Mouse (Mus musculus) lung, postnatal 0 days (tissue): ENCODE data around the gene Uqcr11. TPM values are rescaled to one million over a fixed set of nuclear protein-coding genes. Genes with fewer than 3 reads are reported as not detected.

ENCODE experiments used
- ATAC-seq: fragments of 200-750 bp; cut with Nextera tagmentation; 2 replicates; pipeline ENCODE4 v1.8.0; 2017; ENCODE audit warnings: moderate library complexity
- DNase-seq: peaks from one replicate; pipeline ENCODE4 v3.0.0-alpha.2; 2016; ENCODE audit warnings: low spot score
- H3K27ac ChIP-seq: fragments of 300-500 bp; sonication (generic); 2 replicates; pipeline ENCODE4 v1.5.1; 2014; ENCODE audit warnings: antibody characterized with exemption, mild to moderate bottlenecking, low read length, mixed read lengths
- H3K27me3 ChIP-seq: fragments of 300-500 bp; sonication (generic); replicated peaks from 2 replicates; pipeline ENCODE4 v1.6.1; 2014; ENCODE audit warnings: low read length, mixed read lengths; ENCODE audit not compliant: insufficient read depth
- H3K36me3 ChIP-seq: fragments of 300-500 bp; sonication (generic); 2 replicates; pipeline ENCODE4 v1.6.1; 2014; ENCODE audit warnings: low read length, mixed read lengths; ENCODE audit not compliant: insufficient read depth
- H3K4me1 ChIP-seq: fragments of 300-500 bp; sonication (generic); 2 replicates; pipeline ENCODE4 v1.6.1; 2014; ENCODE audit warnings: antibody characterized with exemption, low read depth, low read length, mixed read lengths; ENCODE audit not compliant: insufficient read depth
- H3K4me2 ChIP-seq: fragments of 300-500 bp; sonication (generic); replicated peaks from 2 replicates; pipeline ENCODE4 v1.6.1; 2014; ENCODE audit warnings: low read depth, mild to moderate bottlenecking, low read length, moderate library complexity, mixed read lengths
- H3K4me3 ChIP-seq: fragments of 300-500 bp; sonication (generic); 2 replicates; pipeline ENCODE4 v1.5.1; 2014; ENCODE audit warnings: low read depth, low read length
- H3K9ac ChIP-seq: fragments of 300-500 bp; sonication (generic); replicated peaks from 2 replicates; pipeline ENCODE4 v1.6.1; 2014; ENCODE audit warnings: low read depth, mild to moderate bottlenecking
- H3K9me3 ChIP-seq: fragments of 300-500 bp; sonication (generic); 2 replicates; pipeline ENCODE4 v1.6.1; 2016; ENCODE audit warnings: low read length, mixed read lengths
- CTCF ChIP-seq: IDR thresholded peaks from 2 replicates; pipeline ENCODE4 v1.5.1; 2016; ENCODE audit warnings: antibody characterized with exemption, mild to moderate bottlenecking
- EP300 ChIP-seq: IDR thresholded peaks from 2 replicates; pipeline ENCODE4 v1.6.1; 2016; ENCODE audit warnings: antibody characterized with exemption, mild to moderate bottlenecking, control low read depth
- WGBS: fragments of 180-500 bp; shearing (Covaris S2); extraction: QIAGEN DNeasy Blood & Tissue Kit; methylation state at CpG from one replicate; pipeline ENCODE4 v1.1.7; 2014; 5-methylcytosine and 5-hydroxymethylcytosine counted together
- polyA plus RNA-seq: library from polyadenylated mRNA; unstranded; fragments of >200 nt; fragmentation: Nextera tagmentation; extraction: Ambion mirVana; gene quantifications from 2 replicates; pipeline ENCODE4 v1.2.1, GENCODE M21; 2015

The Uqcr11 gene
- polyA plus RNA-seq, 1 experiment from 2014 or later = 651 TPM

DNA sequence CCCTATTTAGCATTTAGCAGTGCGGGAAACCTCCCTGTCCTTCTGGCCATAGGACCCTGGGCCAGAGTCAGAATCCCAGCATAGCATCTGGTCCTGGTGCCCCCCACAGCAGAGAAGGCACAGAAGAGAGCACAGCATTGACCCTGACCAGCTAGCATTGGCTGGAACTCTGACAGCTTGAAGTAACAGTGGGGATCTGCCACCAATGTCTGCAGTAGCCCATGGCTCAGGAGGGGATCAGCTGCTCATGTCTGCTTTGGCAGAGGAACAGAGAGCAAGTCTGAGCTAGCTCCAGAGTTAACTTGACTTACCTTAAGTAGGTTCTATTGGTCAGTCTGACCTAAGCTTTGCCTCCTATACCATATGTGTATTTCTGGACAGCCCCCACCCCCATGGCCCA lies 11.2 kb upstream of the Uqcr11 start:
- ATAC-seq (no peak), DNase-seq (no peak)
- TF ChIP-seq CTCF (no peak), EP300 (no peak)
- no peak overlapping the region for H3K27ac ChIP-seq
- H3K36me3 ChIP-seq = peaks cover 36% of the 10 kb centered on the region; the same call in 1 of the 2 replicates
- H3K27me3 ChIP-seq = no peaks in the 10 kb centered on the region
- no peaks in the 10 kb centered on the region for H3K9me3 ChIP-seq
- H3K4me2 ChIP-seq = no peak overlapping the region
- WGBS = 87% methylated on average over 1 of the region's 1 CpGs
- no peak overlapping the region for H3K4me3 ChIP-seq
- H3K4me1 ChIP-seq = no peaks in the 10 kb centered on the region; the same call in 1 of the 2 replicates
- no peak overlapping the region for H3K9ac ChIP-seq

GRCm38 (mm10) chr10:80417371-80417770 lies 10.7 kb upstream of the Uqcr11 start:
- Histone ChIP-seq H3K27ac (no peak overlapping the region), H3K36me3 (peaks cover 41% of the 10 kb centered on the region; the same call in 1 of the 2 replicates), H3K4me1 (no peaks in the 10 kb centered on the region; the same call in 1 of the 2 replicates), H3K4me3 (no peak overlapping the region), H3K4me2 (no peak overlapping the region), H3K9ac (no peak overlapping the region), H3K9me3 (no peaks in the 10 kb centered on the region), H3K27me3 (no peaks in the 10 kb centered on the region)
- no peak for ATAC-seq
- TF ChIP-seq EP300 (no peak), CTCF (no peak)
- 90% methylated on average over 10 of the region's 10 CpGs for WGBS
- DNase-seq = no peak

GRCm38 (mm10) chr10:80415566-80415965 lies 8.9 kb upstream of the Uqcr11 start:
- DNase-seq (no peak), ATAC-seq (no peak)
- Histone ChIP-seq H3K36me3 (peaks cover 45% of the 10 kb centered on the region), H3K9ac (no peak overlapping the region), H3K4me3 (no peak overlapping the region), H3K27ac (no peak overlapping the region), H3K27me3 (no peaks in the 10 kb centered on the region), H3K9me3 (no peaks in the 10 kb centered on the region), H3K4me2 (no peak overlapping the region), H3K4me1 (no peaks in the 10 kb centered on the region; the same call in 1 of the 2 replicates)
- no peak for TF ChIP-seq CTCF
- no peak for TF ChIP-seq EP300
- WGBS = 82% methylated on average over 7 of the region's 7 CpGs

- H3K27me3 ChIP-seq = no peaks in the 10 kb centered on the region
- TF ChIP-seq EP300 (no peak), CTCF (no peak)
- DNase-seq = peak; percentile 65
- H3K9me3 ChIP-seq = no peaks in the 10 kb centered on the region
- no peak overlapping the region for H3K4me2 ChIP-seq
- H3K36me3 ChIP-seq = peaks cover 34% of the 10 kb centered on the region
- no peak overlapping the region for H3K27ac ChIP-seq
- H3K4me3 ChIP-seq = no peak overlapping the region
- H3K9ac ChIP-seq = no peak overlapping the region
- 77% methylated on average over 44 of the region's 44 CpGs for WGBS
- peak; percentile 53 for ATAC-seq
- no peaks in the 10 kb centered on the region for H3K4me1 ChIP-seq
Observed at GRCm38 (mm10) chr10:80412656-80413541, 6.3 kb upstream of the Uqcr11 start.

DNA sequence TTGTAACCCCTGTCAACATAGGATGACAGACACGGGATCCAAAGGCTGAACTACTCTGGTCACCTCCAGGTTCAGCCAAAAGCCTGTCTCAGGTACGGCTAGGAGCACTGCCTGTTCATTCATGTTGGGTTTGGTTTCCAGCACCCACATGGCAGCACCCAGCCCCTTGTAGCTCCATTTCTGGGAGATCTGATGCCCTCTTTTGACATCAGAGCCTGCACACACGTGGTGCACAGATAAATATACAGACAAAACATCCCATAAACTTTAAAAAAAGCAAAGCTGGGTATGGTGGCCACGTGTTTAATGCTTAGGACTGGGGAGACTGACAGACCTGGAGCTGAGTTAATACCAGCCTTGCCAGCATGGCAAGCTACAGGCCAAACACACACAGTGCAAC lies 1.3 kb upstream of the Uqcr11 start:
- Histone ChIP-seq H3K4me2 (no peak overlapping the region), H3K4me3 (no peak overlapping the region), H3K36me3 (peaks cover 24% of the 10 kb centered on the region; the same call in 1 of the 2 replicates), H3K9ac (no peak overlapping the region), H3K27ac (peak overlapping the region; percentile 93; the same call in 1 of the 2 replicates), H3K4me1 (peaks cover 14% of the 10 kb centered on the region; the same call in 1 of the 2 replicates), H3K9me3 (no peaks in the 10 kb centered on the region), H3K27me3 (no peaks in the 10 kb centered on the region)
- no peak for ATAC-seq
- no peak for DNase-seq
- TF ChIP-seq EP300 (no peak), CTCF (no peak)
- WGBS = 42% methylated on average over 4 of the region's 4 CpGs

GRCm38 (mm10) chr10:80405481-80406173 lies 1.0 kb downstream of the Uqcr11 start:
- peak overlapping the region; percentile 74 for H3K4me3 ChIP-seq
- no peak for ATAC-seq
- H3K36me3 ChIP-seq = peaks cover 19% of the 10 kb centered on the region; the same call in 1 of the 2 replicates
- H3K9ac ChIP-seq = peak overlapping the region; percentile 78
- H3K9me3 ChIP-seq = no peaks in the 10 kb centered on the region
- no peak overlapping the region for H3K27ac ChIP-seq
- TF ChIP-seq EP300 (no peak), CTCF (peak; percentile 40)
- WGBS = 49% methylated on average over 10 of the region's 10 CpGs
- H3K4me2 ChIP-seq = peak overlapping the region; percentile 92
- no peak for DNase-seq
- H3K27me3 ChIP-seq = no peaks in the 10 kb centered on the region
- H3K4me1 ChIP-seq = peaks cover 14% of the 10 kb centered on the region; the same call in 1 of the 2 replicates
